Mouse (Mus musculus): ENCODE results near the gene Aldh5a1. TPM values are rescaled to one million over a fixed set of nuclear protein-coding genes. Genes with fewer than 3 reads are reported as not detected.

Gene Aldh5a1
- polyA plus RNA-seq, 2 experiments from 2014 or later, result 0.20 to 0.49 TPM

DNA sequence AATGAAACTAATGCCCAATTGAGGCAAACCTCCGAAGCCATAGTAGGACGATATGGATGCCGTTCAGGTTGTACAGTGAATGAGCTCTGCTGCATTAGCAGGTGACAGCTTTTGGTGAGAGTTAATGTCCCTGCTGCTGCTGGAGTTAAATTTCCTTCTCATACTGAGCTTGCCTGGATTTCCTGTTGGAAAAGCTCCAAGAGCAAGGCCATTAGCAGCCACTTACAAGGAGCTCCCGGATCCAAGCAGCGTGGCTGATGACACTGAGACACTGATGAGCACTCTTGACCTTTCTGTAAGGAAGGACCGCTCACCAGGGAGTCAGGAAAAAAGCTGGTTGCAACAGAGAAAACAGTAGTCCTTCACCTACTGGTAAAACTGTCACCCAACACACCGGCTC is 75.4 kb downstream of the Aldh5a1 start:
- ATAC-seq, result no peak

DNA sequence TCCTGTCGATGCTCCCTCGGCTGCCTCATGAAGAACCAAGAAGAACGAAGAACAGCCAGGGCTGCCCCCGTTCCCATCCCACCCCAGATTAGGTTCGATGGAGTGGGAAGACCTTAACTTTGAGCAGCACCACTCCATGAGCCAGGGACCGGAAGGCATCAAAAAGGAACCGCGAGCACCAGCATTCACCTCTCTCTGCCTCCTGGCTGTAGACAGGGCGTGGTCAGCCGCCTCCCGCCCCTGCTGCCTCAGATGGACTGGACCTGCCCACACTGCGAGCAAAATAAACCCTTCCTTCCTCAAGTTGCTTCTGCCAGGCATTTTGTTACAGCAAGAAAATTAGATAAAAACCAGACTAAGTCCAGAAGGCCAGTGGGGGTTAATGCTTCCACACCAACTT is 76.4 kb downstream of the Aldh5a1 start:
- no peak for ATAC-seq

DNA sequence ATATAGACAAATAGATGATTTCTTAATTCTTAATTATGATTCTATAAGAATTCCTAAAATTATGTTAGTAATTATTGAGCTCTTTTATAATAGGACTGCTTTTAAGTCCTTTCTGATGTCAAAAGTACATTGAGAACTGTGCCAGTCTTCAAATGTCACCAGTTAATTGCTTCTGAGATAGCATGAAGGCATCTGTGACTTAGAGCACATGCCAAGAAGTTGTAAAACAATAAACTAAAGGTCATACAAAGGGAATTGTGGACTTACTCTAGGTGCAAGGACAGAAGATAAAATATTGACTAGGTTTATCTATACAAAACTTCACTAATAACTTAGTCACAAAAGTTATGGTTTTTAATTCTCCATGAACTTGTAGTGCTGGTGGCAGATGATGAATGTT is 78.3 kb downstream of the Aldh5a1 start:
- ATAC-seq, result no peak

Other genes with a start within 250 kb of the Aldh5a1 start
- gene Armh2, start 196.4 kb downstream of the Aldh5a1 start, polyA plus RNA-seq (2017; shearing (Covaris generic)), result not detected
- 10 to 100 TPM; 47.8 to 61.4 TPM for gene Gmnn, start 175.7 kb downstream of the Aldh5a1 start, polyA plus RNA-seq (2017; shearing (Covaris generic))
- 10 to 100 TPM; 32.0 to 44.4 TPM for gene BC005537, start 136.0 kb downstream of the Aldh5a1 start, polyA plus RNA-seq (2017; shearing (Covaris generic))
- 10 to 100 TPM; 69.2 to 76.1 TPM for gene Acot13, start 106.1 kb downstream of the Aldh5a1 start, polyA plus RNA-seq (2017; shearing (Covaris generic))
- gene Tdp2, start 106.0 kb downstream of the Aldh5a1 start, polyA plus RNA-seq (2017; shearing (Covaris generic)), result 10 to 100 TPM; 17.2 to 24.2 TPM
- under 1 TPM; 0.24 to 0.25 TPM for gene D130043K22Rik, start 92.5 kb downstream of the Aldh5a1 start, polyA plus RNA-seq (2017; shearing (Covaris generic))
- gene Gpld1, start 5.5 kb upstream of the Aldh5a1 start, polyA plus RNA-seq (2017; shearing (Covaris generic)), result 1 to 10 TPM in 1 of 2 experiments, under 1 TPM in 1; 0.98 to 2.4 TPM
- 1 to 10 TPM; 5.6 to 5.7 TPM for gene Mrs2, start 82.7 kb upstream of the Aldh5a1 start, polyA plus RNA-seq (2017; shearing (Covaris generic))
- not detected for gene Dcdc2a, start 118.3 kb upstream of the Aldh5a1 start, polyA plus RNA-seq (2017; shearing (Covaris generic))

Data from activated CD4-positive, CD25-positive, alpha-beta regulatory T cell, adult 4 months (primary cell).